ENCODE assay signal across 17 mouse cellular contexts in genomic region chr2:44068151-44068840, GRCm38 (mm10).
DNase-seq lines count a peak whose midpoint lies in the region; ATAC-seq and TF ChIP-seq lines count a peak whose summit lies in the region.
"Had no signal": no experiment of that assay in that cellular context is flagged by ENCODE, and none has a peak within 500 bp of the region (broad histone marks: within the 10 kb centered on the region; RNA-seq: fewer than 3 reads in every experiment).

No protein-coding gene starts in this region.

- no peak for TF ChIP-seq POLR2A in lung, adult 2 months (IDR thresholded peaks at IDR 0.05; ENCODE audit: borderline replicate concordance, extremely low read depth, low read depth, low read length)

- 76% methylated on average over 7 of the region's 7 CpGs for WGBS in heart, embryonic 11.5 days (ENCODE audit: insufficient replicate concordance)
- WGBS in lung, adult 2 months = 69% methylated on average over 7 of the region's 7 CpGs
- WGBS in neural tube, embryonic 15.5 days = 71% methylated on average over 7 of the region's 7 CpGs

- H3K4me2 ChIP-seq in heart, embryonic 11.5 days = no peak overlapping the region
- no peak overlapping the region for H3K4me2 ChIP-seq in neural tube, embryonic 15.5 days
- H3K4me2 ChIP-seq: embryonic facial prominence, embryonic 15.5 days; forebrain, embryonic 12.5 days; hindbrain, embryonic 14.5 days had no signal

- ATAC-seq in heart, embryonic 11.5 days (replicated peaks; ENCODE audit: insufficient number of reproducible peaks, low FRiP score, low TSS enrichment) = no peak
- ATAC-seq in neural tube, embryonic 15.5 days (ENCODE audit: low FRiP score) = no peak
- ATAC-seq: intestine, postnatal 0 days had no signal

- no peak overlapping the region for H3K4me3 ChIP-seq in heart, embryonic 11.5 days (ENCODE audit: low read depth, low read length)
- H3K4me3 ChIP-seq in lung, adult 2 months (replicated peaks; ENCODE audit: extremely low read depth, low read depth, low read length) = no peak overlapping the region
- H3K4me3 ChIP-seq in neural tube, embryonic 15.5 days (replicated peaks) = no peak overlapping the region
- H3K4me3 ChIP-seq: embryonic facial prominence, embryonic 15.5 days; forebrain, embryonic 12.5 days; midbrain, embryonic 10.5 days had no signal

- no peaks in the 10 kb centered on the region for H3K4me1 ChIP-seq in heart, embryonic 11.5 days (ENCODE audit: control insufficient read depth, insufficient read depth, low read length)
- no peaks in the 10 kb centered on the region for H3K4me1 ChIP-seq in lung, adult 2 months (ENCODE audit: control insufficient read depth, insufficient read depth, low read length)
- no peaks in the 10 kb centered on the region for H3K4me1 ChIP-seq in neural tube, embryonic 15.5 days
- H3K4me1 ChIP-seq: embryonic facial prominence, embryonic 15.5 days; forebrain, embryonic 12.5 days had no signal

- peak; percentile 95 for DNase-seq in heart, adult 11 months
- DNase-seq in lung, postnatal 10 days = peak; percentile 5
- DNase-seq in lung, adult 2 months = no peak
- peak; percentile 65 for DNase-seq in gastrocnemius, adult 18-20 months (ENCODE audit: low spot score)
- peak; percentile 65 to 66 for DNase-seq in heart, adult 9 months (ENCODE audit: low spot score in 2 of 2)
- DNase-seq in spleen, adult 18-20 months = no peak
- DNase-seq: adrenal gland, postnatal 10 days; lung, postnatal 14 days; right cerebral cortex, postnatal 14 days had no signal

- no peak overlapping the region for H3K9ac ChIP-seq in heart, embryonic 11.5 days (ENCODE audit: low read depth, low read length)
- no peak overlapping the region for H3K9ac ChIP-seq in neural tube, embryonic 15.5 days (replicated peaks)
- H3K9ac ChIP-seq: embryonic facial prominence, embryonic 15.5 days; forebrain, embryonic 12.5 days; hindbrain, embryonic 14.5 days; liver, embryonic 14.5 days had no signal

- TF ChIP-seq CTCF in lung, adult 2 months (IDR thresholded peaks at IDR 0.05; ENCODE audit: insufficient read depth, low read length) = no peak

- H3K9me3 ChIP-seq in heart, embryonic 11.5 days (replicated peaks; ENCODE audit: control insufficient read depth, low read length) = no peaks in the 10 kb centered on the region
- H3K9me3 ChIP-seq in neural tube, embryonic 15.5 days (replicated peaks) = no peaks in the 10 kb centered on the region
- H3K9me3 ChIP-seq: embryonic facial prominence, embryonic 15.5 days; forebrain, embryonic 12.5 days; midbrain, embryonic 10.5 days had no signal

- no peaks in the 10 kb centered on the region for H3K36me3 ChIP-seq in heart, embryonic 11.5 days (ENCODE audit: control insufficient read depth, insufficient read depth, low read length)
- no peaks in the 10 kb centered on the region for H3K36me3 ChIP-seq in neural tube, embryonic 15.5 days
- H3K36me3 ChIP-seq: embryonic facial prominence, embryonic 15.5 days; forebrain, embryonic 12.5 days; midbrain, embryonic 10.5 days had no signal

- no peak overlapping the region for H3K27ac ChIP-seq in heart, embryonic 11.5 days (ENCODE audit: low read depth, low read length)
- H3K27ac ChIP-seq in neural tube, embryonic 15.5 days (replicated peaks) = no peak overlapping the region
- H3K27ac ChIP-seq: embryonic facial prominence, embryonic 15.5 days; forebrain, embryonic 12.5 days; hindbrain, embryonic 14.5 days; liver, embryonic 14.5 days; midbrain, embryonic 10.5 days had no signal

- H3K27me3 ChIP-seq in heart, embryonic 11.5 days (ENCODE audit: control insufficient read depth, insufficient read depth, low read length) = no peaks in the 10 kb centered on the region
- no peaks in the 10 kb centered on the region for H3K27me3 ChIP-seq in neural tube, embryonic 15.5 days (replicated peaks)
- H3K27me3 ChIP-seq: embryonic facial prominence, embryonic 15.5 days; forebrain, embryonic 12.5 days had no signal

Comparison
In these comparisons a context has a peak if more than half of its experiments do, and no peak if none do; other contexts are left out.
1. DNase-seq: peak in heart, adult 11 months (single experiment), lung, postnatal 10 days (single experiment), gastrocnemius, adult 18-20 months (single experiment) and heart, adult 9 months (2 of 2); none in lung, adult 2 months (single experiment) and spleen, adult 18-20 months (0 of 2).